Mouse (Mus musculus) hindbrain, embryonic 16.5 days (tissue): Measurements from ENCODE around the gene Fam81a. TPM values are rescaled to one million over a fixed set of nuclear protein-coding genes. Genes with fewer than 3 reads are reported as not detected.

Experiments
- ATAC-seq: fragments of 200-750 bp; cut with Nextera tagmentation; 2 replicates; pipeline ENCODE4 v1.8.0; 2017; ENCODE audit warnings: moderate TSS enrichment, moderate library complexity
- H3K27ac ChIP-seq: fragments of 300-500 bp; sonication (generic); 2 replicates; pipeline ENCODE4 v1.5.1; 2014; ENCODE audit warnings: low read depth, mild to moderate bottlenecking, control low read depth, low read length, moderate library complexity
- H3K27me3 ChIP-seq: fragments of 300-500 bp; sonication (generic); replicated peaks from 2 replicates; pipeline ENCODE4 v1.6.1; 2014; ENCODE audit warnings: low read length; ENCODE audit not compliant: control insufficient read depth, insufficient read depth
- H3K36me3 ChIP-seq: fragments of 300-500 bp; sonication (generic); 2 replicates; pipeline ENCODE4 v1.6.1; 2014; ENCODE audit warnings: mild to moderate bottlenecking, low read length, moderate library complexity, mixed read lengths; ENCODE audit not compliant: control insufficient read depth, insufficient read depth
- H3K4me1 ChIP-seq: fragments of 300-500 bp; sonication (generic); 2 replicates; pipeline ENCODE4 v1.6.1; 2014; ENCODE audit warnings: low read depth, low read length; ENCODE audit not compliant: control insufficient read depth, insufficient read depth
- H3K4me2 ChIP-seq: fragments of 300-500 bp; sonication (generic); 2 replicates; pipeline ENCODE4 v1.6.1; 2014; ENCODE audit warnings: mild to moderate bottlenecking, low read length, control low read depth, moderate library complexity
- H3K4me3 ChIP-seq: fragments of 300-500 bp; sonication (generic); 2 replicates; pipeline ENCODE4 v1.5.1; 2014; ENCODE audit warnings: mild to moderate bottlenecking, low read length, control low read depth, moderate library complexity
- H3K9ac ChIP-seq: fragments of 300-500 bp; sonication (generic); 2 replicates; pipeline ENCODE4 v1.6.1; 2014; ENCODE audit warnings: low read depth, mild to moderate bottlenecking, control low read depth, low read length, moderate library complexity
- H3K9me3 ChIP-seq: fragments of 300-500 bp; sonication (generic); 2 replicates; pipeline ENCODE4 v1.6.1; 2014; ENCODE audit warnings: mild to moderate bottlenecking, low read length, moderate library complexity; ENCODE audit not compliant: control insufficient read depth
- WGBS: fragments of 180-500 bp; shearing (Covaris S2); extraction: QIAGEN DNeasy Blood & Tissue Kit; methylation state at CpG from one replicate; pipeline ENCODE4 v1.1.7; 2014; 5-methylcytosine and 5-hydroxymethylcytosine counted together
- polyA plus RNA-seq: library from polyadenylated mRNA; unstranded; fragments of >200 nt; fragmentation: Nextera tagmentation; extraction: Ambion mirVana; gene quantifications from 2 replicates; pipeline ENCODE4 v1.2.1, GENCODE M21; 2015

The Fam81a gene
- polyA plus RNA-seq, 1 experiment from 2014 or later = 16.3 TPM

- no peak for ATAC-seq
- no peaks in the 10 kb centered on the region for H3K9me3 ChIP-seq
- WGBS = 94% methylated on average over 7 of the region's 7 CpGs
Measured at GRCm38 (mm10) chr9:70081767-70082166, 60.6 kb downstream of the Fam81a start.

DNA sequence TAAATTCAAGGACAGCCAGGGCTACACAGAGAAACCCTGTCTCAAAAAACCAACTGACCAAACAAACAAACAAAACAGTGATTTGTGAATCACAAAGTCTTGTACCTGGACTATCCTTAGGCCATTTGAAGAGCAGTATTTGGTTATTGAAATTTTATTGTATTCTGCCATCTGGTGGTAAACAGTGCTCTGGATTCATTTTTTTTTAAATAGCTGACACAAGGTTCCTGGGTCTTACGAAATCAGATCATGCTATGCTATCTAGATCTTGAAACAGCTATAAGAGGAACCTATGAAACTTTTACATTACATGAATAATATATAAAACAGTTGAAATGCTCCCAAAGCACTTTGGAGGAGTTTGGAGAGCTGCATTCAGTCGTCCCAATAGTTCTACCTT is 61.4 kb downstream of the Fam81a start:
- Histone ChIP-seq H3K27ac (no peak overlapping the region), H3K4me2 (no peak overlapping the region), H3K9me3 (no peaks in the 10 kb centered on the region), H3K4me1 (no peaks in the 10 kb centered on the region), H3K27me3 (no peaks in the 10 kb centered on the region), H3K9ac (no peak overlapping the region), H3K4me3 (no peak overlapping the region), H3K36me3 (no peaks in the 10 kb centered on the region)
- WGBS = 60% methylated on average over 2 of the region's 2 CpGs
- ATAC-seq = no peak

More at GRCm38 (mm10) chr9:70081767-70082166, 60.6 kb downstream of the Fam81a start:
- Histone ChIP-seq H3K27ac (no peak overlapping the region), H3K4me3 (no peak overlapping the region), H3K27me3 (no peaks in the 10 kb centered on the region), H3K9ac (no peak overlapping the region), H3K36me3 (no peaks in the 10 kb centered on the region), H3K4me2 (no peak overlapping the region), H3K4me1 (no peaks in the 10 kb centered on the region)

DNA sequence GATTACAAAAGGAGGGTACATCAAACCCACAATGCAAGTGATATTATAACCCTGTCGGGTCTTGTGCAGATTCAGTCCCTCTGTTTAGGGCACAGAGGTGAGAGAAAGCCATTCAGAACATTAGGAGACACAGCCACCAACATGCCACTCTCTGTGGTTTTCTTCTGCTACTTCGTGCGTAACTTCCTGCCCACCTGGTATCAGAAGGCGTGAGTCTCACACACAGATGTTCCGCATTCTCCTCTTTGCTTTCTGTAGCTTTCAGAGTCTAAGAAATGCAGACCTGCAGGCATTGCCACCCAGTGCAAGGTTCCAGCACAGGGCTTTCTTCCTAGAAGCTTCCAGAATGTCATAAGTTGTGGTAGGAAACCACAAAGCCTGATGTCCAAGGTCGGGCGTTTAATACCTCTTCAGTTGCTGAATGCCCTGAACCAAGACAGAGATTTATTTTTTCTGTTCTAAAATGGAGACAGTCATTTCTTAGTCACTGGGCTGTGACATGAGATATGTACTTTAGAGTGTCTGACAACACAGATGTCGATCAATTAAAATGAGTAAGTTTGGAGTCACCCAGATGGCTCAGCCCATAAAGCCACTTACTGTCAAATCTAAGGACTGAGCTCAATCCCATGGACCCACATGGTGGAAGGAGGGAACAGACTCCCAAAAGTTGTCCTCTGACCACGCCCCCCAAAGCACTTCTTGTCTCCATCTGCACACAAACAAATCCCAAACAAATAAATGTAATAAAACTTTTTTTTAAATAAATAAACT is 62.1 kb downstream of the Fam81a start:
- no peaks in the 10 kb centered on the region for H3K4me1 ChIP-seq
- no peak overlapping the region for H3K9ac ChIP-seq
- H3K36me3 ChIP-seq = no peaks in the 10 kb centered on the region
- H3K27me3 ChIP-seq = no peaks in the 10 kb centered on the region
- ATAC-seq = no peak
- no peak overlapping the region for H3K4me2 ChIP-seq
- 92% methylated on average over 9 of the region's 9 CpGs for WGBS
- no peak overlapping the region for H3K27ac ChIP-seq
- no peak overlapping the region for H3K4me3 ChIP-seq
- H3K9me3 ChIP-seq = no peaks in the 10 kb centered on the region

GRCm38 (mm10) chr9:70078034-70078433 is 64.3 kb downstream of the Fam81a start:
- no peak for ATAC-seq
- 86% methylated on average over 3 of the region's 3 CpGs for WGBS
- Histone ChIP-seq H3K9ac (no peak overlapping the region), H3K36me3 (no peaks in the 10 kb centered on the region), H3K27ac (no peak overlapping the region), H3K27me3 (no peaks in the 10 kb centered on the region), H3K9me3 (no peaks in the 10 kb centered on the region), H3K4me1 (no peaks in the 10 kb centered on the region), H3K4me3 (no peak overlapping the region), H3K4me2 (no peak overlapping the region)

GRCm38 (mm10) chr9:70077170-70077569 is 65.2 kb downstream of the Fam81a start:
- H3K27me3 ChIP-seq = no peaks in the 10 kb centered on the region
- H3K4me1 ChIP-seq = no peaks in the 10 kb centered on the region
- no peaks in the 10 kb centered on the region for H3K9me3 ChIP-seq
- H3K36me3 ChIP-seq = no peaks in the 10 kb centered on the region
- no peak overlapping the region for H3K27ac ChIP-seq
- WGBS = 59% methylated on average over 7 of the region's 7 CpGs
- H3K4me3 ChIP-seq = no peak overlapping the region
- no peak overlapping the region for H3K9ac ChIP-seq
- no peak overlapping the region for H3K4me2 ChIP-seq
- no peak for ATAC-seq

GRCm38 (mm10) chr9:70072387-70072786 is 70.0 kb downstream of the Fam81a start:
- 87% methylated on average over 8 of the region's 8 CpGs for WGBS
- Histone ChIP-seq H3K9me3 (no peaks in the 10 kb centered on the region), H3K9ac (no peak overlapping the region), H3K36me3 (no peaks in the 10 kb centered on the region), H3K27ac (no peak overlapping the region), H3K27me3 (no peaks in the 10 kb centered on the region), H3K4me2 (no peak overlapping the region), H3K4me1 (no peaks in the 10 kb centered on the region), H3K4me3 (no peak overlapping the region)
- ATAC-seq = no peak

- no peak overlapping the region for H3K27ac ChIP-seq
- no peak overlapping the region for H3K9ac ChIP-seq
- H3K4me3 ChIP-seq = no peak overlapping the region
- WGBS = 53% methylated on average over 8 of the region's 8 CpGs
- H3K4me1 ChIP-seq = no peaks in the 10 kb centered on the region
- H3K9me3 ChIP-seq = no peaks in the 10 kb centered on the region
- H3K36me3 ChIP-seq = no peaks in the 10 kb centered on the region
- no peaks in the 10 kb centered on the region for H3K27me3 ChIP-seq
- ATAC-seq = no peak
- no peak overlapping the region for H3K4me2 ChIP-seq
Measured at GRCm38 (mm10) chr9:70069961-70070435, 72.4 kb downstream of the Fam81a start.

- Histone ChIP-seq H3K4me3 (no peak overlapping the region), H3K27me3 (no peaks in the 10 kb centered on the region), H3K4me1 (no peaks in the 10 kb centered on the region), H3K4me2 (no peak overlapping the region), H3K9me3 (no peaks in the 10 kb centered on the region), H3K36me3 (no peaks in the 10 kb centered on the region), H3K27ac (no peak overlapping the region), H3K9ac (no peak overlapping the region)
- ATAC-seq = no peak
- WGBS = 93% methylated on average over 3 of the region's 3 CpGs
Measured at GRCm38 (mm10) chr9:70067497-70067896, 74.9 kb downstream of the Fam81a start.

GRCm38 (mm10) chr9:70062012-70062411 is 80.3 kb downstream of the Fam81a start:
- Histone ChIP-seq H3K4me1 (no peaks in the 10 kb centered on the region), H3K36me3 (no peaks in the 10 kb centered on the region), H3K27ac (no peak overlapping the region), H3K27me3 (no peaks in the 10 kb centered on the region), H3K9ac (no peak overlapping the region), H3K4me2 (no peak overlapping the region), H3K9me3 (no peaks in the 10 kb centered on the region), H3K4me3 (no peak overlapping the region)
- ATAC-seq = no peak
- WGBS = 93% methylated on average over 3 of the region's 3 CpGs
